Mouse (Mus musculus) G1E (cell line): ENCODE data around the gene Thada. TPM values are rescaled to one million over a fixed set of nuclear protein-coding genes. Genes with fewer than 3 reads are reported as not detected.

Experiments used
- ATAC-seq: 2 replicates; pipeline ENCODE4 v1.8.0; 2016; ENCODE audit warnings: mild to moderate bottlenecking; ENCODE audit not compliant: insufficient number of reproducible peaks, poor library complexity, low FRiP score, severe bottlenecking; ENCODE audit errors: extremely low read depth
- DNase-seq: peaks from one replicate; pipeline ENCODE4 v3.0.0; 2012; ENCODE audit warnings: low spot score
- H3K27me3 ChIP-seq: 2 replicates; pipeline ENCODE4 v1.6.1; 2012; ENCODE audit warnings: mild to moderate bottlenecking, low read length, inconsistent platforms; ENCODE audit not compliant: insufficient read depth
- H3K36me3 ChIP-seq: replicated peaks from 2 replicates; pipeline ENCODE3; 2012; ENCODE audit warnings: mild to moderate bottlenecking, inconsistent platforms
- H3K4me1 ChIP-seq: 2 replicates; pipeline ENCODE4 v1.6.1; 2012; ENCODE audit warnings: low read depth, low read length, inconsistent platforms, mixed read lengths; ENCODE audit not compliant: insufficient read depth
- H3K4me3 ChIP-seq: 2 replicates; pipeline ENCODE4 v1.5.1; 2012; ENCODE audit warnings: low read depth, mild to moderate bottlenecking, inconsistent platforms, low read length, moderate library complexity, mixed read lengths
- H3K9me3 ChIP-seq: replicated peaks from 2 replicates; pipeline ENCODE4 v1.6.1; 2012; ENCODE audit warnings: inconsistent platforms
- CTCF ChIP-seq: IDR thresholded peaks from 2 replicates; pipeline ENCODE4 v1.5.1; 2012; ENCODE audit warnings: low read depth, low read length, inconsistent platforms, mixed read lengths
- GATA1 ChIP-seq: IDR thresholded peaks from 2 replicates; pipeline ENCODE4 v1.6.1; 2012; ENCODE audit warnings: borderline replicate concordance, low read length, inconsistent platforms, mixed read lengths
- GATA2 ChIP-seq: IDR thresholded peaks from 2 replicates; pipeline ENCODE4 v1.6.1; 2012; ENCODE audit warnings: low read depth, low read length, inconsistent platforms, borderline replicate concordance
- POLR2AphosphoS5 ChIP-seq: IDR thresholded peaks from 2 replicates; pipeline ENCODE4 v1.6.1; 2012; ENCODE audit warnings: low read depth, low read length, inconsistent platforms; ENCODE audit not compliant: insufficient replicate concordance
- TAL1 ChIP-seq: conservative IDR thresholded peaks from 2 replicates; pipeline ENCODE4 v1.6.1; 2012; ENCODE audit warnings: low read depth, low read length, inconsistent platforms, mixed read lengths
- polyA plus RNA-seq: library from polyadenylated mRNA; stranded (reverse); fragments of >175 nt; gene quantifications from 2 replicates; pipeline ENCODE4 v1.2.3, GENCODE M21; 2012
- total RNA-seq, 2 experiments: library from RNA; stranded (forward) in 1 of 2; stranded (reverse) in 1 of 2; fragments of 200-1000 nt in 1 of 2; fragments of >200 nt in 1 of 2; fragmentation: Nextera tagmentation in 1 of 2; gene quantifications; 2 replicates each; pipeline ENCODE4 v1.2.3; 2014 to 2017

Thada gene
- total and polyA plus RNA-seq, 3 experiments = 2.8 to 55.2 (median 28.1) TPM

DNA sequence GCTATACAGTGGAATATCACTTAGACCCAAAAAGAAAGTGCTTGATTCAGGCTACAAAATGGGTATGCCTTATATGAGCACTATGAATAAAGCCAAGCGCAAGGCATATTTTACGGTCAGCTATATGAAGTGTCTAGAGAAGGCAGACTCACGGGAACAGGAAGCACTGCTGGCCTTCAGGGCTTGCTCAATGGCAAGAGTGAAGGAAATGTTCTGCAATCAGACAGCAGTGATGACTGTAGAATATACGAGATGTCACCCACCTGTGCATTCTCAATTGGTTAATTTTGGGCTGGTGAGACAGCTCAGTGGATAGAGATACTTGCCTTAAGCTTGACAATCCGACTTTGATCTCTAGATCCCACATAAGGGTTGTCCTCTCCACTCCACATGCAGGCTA is 264.8 kb downstream of the Thada start:
- peaks cover 73% of the 10 kb centered on the region for H3K36me3 ChIP-seq

DNA sequence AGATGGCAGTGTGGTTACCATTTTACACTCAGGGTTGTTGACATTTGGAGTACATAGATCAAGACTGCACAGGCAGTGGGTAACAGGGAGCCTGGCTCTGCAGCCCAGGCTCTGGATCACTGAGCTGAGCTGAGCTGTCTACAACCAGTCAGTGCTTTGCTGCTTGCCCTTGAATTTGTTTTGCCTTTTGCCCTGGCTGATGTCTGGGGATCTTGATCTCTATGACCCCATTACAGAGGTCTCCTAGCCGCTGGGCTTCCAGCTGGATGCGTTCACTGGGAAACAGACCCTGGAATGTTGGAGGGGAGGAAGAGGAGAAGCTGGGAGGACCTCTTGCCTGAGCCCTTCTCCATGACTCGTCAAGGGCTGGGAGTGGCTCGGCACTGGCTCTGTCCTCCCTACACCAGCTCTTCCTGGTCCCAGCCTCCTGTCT is 268.1 kb downstream of the Thada start:
- TF ChIP-seq GATA2 (no peak), POLR2AphosphoS5 (no peak), GATA1 (no peak), TAL1 (no peak), CTCF (no peak)
- no peak for DNase-seq
- peaks cover 76% of the 10 kb centered on the region for H3K36me3 ChIP-seq
- H3K9me3 ChIP-seq = no peaks in the 10 kb centered on the region
- peaks cover 16% of the 10 kb centered on the region for H3K4me1 ChIP-seq
- H3K27me3 ChIP-seq = no peaks in the 10 kb centered on the region
- no peak overlapping the region for H3K4me3 ChIP-seq
- ATAC-seq = no peak

More for the DNA sequence above, 264.8 kb downstream of the Thada start:
- H3K4me1 ChIP-seq = peaks cover 7% of the 10 kb centered on the region
- ATAC-seq = no peak
- H3K9me3 ChIP-seq = no peaks in the 10 kb centered on the region
- no peaks in the 10 kb centered on the region for H3K27me3 ChIP-seq
- H3K4me3 ChIP-seq = no peak overlapping the region
- no peak for DNase-seq
- TF ChIP-seq GATA1 (no peak), TAL1 (no peak), POLR2AphosphoS5 (no peak)

GRCm38 (mm10) chr17:84196329-84196728 is 269.7 kb downstream of the Thada start:
- Histone ChIP-seq H3K4me1 (peaks cover 16% of the 10 kb centered on the region), H3K4me3 (no peak overlapping the region), H3K27me3 (no peaks in the 10 kb centered on the region), H3K9me3 (no peaks in the 10 kb centered on the region), H3K36me3 (peaks cover 91% of the 10 kb centered on the region)
- TF ChIP-seq TAL1 = no peak
- TF ChIP-seq POLR2AphosphoS5 = no peak
- TF ChIP-seq CTCF = no peak
- no peak for TF ChIP-seq GATA1
- TF ChIP-seq GATA2 = no peak
- DNase-seq (no peak), ATAC-seq (no peak)

DNA sequence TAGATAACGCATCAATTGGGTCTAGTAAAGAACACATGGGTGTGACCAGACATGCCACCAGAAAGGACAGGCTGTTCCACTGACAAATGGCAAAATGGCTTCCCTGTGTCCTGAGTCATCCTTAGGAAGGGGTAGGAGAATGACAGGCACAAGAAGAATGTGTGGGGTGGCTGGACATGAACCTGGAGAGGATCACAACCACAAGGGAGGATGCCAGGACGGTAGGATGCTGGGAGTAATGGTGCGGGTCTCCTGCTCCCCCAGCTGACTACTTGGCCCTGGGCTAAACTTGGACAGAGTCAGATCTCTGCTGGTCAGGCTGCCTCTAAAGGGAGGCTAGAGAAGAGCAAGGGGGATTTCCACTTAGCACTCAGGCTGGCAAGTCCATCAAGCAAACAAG is 270.2 kb downstream of the Thada start:
- DNase-seq = no peak
- peaks cover 20% of the 10 kb centered on the region for H3K4me1 ChIP-seq
- peaks cover 91% of the 10 kb centered on the region for H3K36me3 ChIP-seq
- no peak overlapping the region for H3K4me3 ChIP-seq
- H3K9me3 ChIP-seq = no peaks in the 10 kb centered on the region
- TF ChIP-seq GATA2 (no peak), GATA1 (no peak), CTCF (no peak), TAL1 (no peak), POLR2AphosphoS5 (no peak)
- no peaks in the 10 kb centered on the region for H3K27me3 ChIP-seq
- ATAC-seq = no peak

DNA sequence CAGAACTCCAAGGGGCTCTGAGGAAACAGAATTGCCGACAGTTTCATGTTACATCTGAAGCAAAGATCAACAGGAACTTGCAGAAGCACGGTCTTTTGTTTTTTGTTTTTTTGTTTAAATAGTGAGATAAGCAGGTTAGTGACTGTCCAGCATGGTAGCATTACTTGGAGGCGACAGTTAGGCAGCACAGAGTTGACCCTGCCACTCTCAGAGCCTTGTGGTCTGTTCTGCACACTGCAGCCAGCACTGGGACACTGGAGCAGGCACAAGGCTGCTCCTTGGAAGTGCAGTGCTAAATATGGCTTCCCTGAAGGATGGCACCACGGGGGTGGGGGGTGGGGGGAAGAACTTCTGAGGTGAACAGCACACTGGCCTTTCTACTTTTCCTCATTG is 271.0 kb downstream of the Thada start:
- Histone ChIP-seq H3K9me3 (no peaks in the 10 kb centered on the region), H3K4me3 (no peak overlapping the region), H3K4me1 (peaks cover 29% of the 10 kb centered on the region), H3K27me3 (no peaks in the 10 kb centered on the region), H3K36me3 (peaks cover 91% of the 10 kb centered on the region)
- TF ChIP-seq CTCF = no peak
- no peak for TF ChIP-seq TAL1
- no peak for TF ChIP-seq GATA1
- TF ChIP-seq GATA2 = no peak
- TF ChIP-seq POLR2AphosphoS5 = no peak
- no peak for ATAC-seq
- DNase-seq = no peak

DNA sequence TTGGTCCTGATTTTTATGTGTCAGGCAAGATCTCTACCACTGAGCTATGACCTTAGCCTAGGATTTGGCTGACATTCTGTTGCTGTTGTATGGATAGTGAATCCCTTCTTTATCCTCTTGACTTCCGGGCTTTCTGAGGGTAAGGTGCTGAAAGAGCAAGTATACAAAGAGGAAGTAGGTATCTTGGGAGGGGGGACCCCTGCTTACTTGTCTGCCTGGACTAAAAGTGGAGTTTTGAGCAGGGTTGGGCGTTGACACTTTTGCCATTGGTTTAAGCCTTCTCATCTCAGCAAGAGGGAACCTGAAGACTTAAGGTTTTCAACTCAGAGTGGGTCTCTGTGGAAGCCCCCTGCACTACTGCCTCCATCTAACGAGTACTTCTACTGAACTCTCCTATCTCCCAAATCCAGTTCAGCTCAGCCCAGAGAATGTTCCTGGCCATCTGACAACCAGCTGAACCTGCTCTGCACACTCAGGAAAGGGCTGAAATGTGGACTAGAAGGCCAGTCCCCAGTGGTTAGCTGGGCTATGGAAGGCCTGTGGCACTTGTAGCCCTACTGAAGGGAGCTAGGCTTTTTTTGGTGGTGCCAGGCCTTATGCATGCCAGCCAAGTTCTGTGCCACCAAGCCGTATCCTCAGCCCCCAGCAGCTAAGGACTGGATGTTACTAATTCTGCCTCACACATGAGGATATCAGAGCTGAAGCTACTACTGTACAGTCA is 271.6 kb downstream of the Thada start:
- no peak for ATAC-seq
- peaks cover 34% of the 10 kb centered on the region for H3K4me1 ChIP-seq

More for the DNA sequence above, 271.6 kb downstream of the Thada start:
- no peaks in the 10 kb centered on the region for H3K27me3 ChIP-seq
- no peaks in the 10 kb centered on the region for H3K9me3 ChIP-seq
- DNase-seq = no peak
- TF ChIP-seq GATA1 = no peak
- TF ChIP-seq POLR2AphosphoS5 = no peak
- no peak for TF ChIP-seq GATA2
- TF ChIP-seq TAL1 = no peak
- TF ChIP-seq CTCF = no peak
- H3K36me3 ChIP-seq = peaks cover 91% of the 10 kb centered on the region
- H3K4me3 ChIP-seq = no peak overlapping the region
